Mouse (Mus musculus) gastrocnemius, postnatal 36 days (tissue): ENCODE measurements at regions not wholly inside any gene's neighbourhood (a gene's known extent, or its start where the extent isn't known, plus 50 kb on each side); places are given as distances from the start of the nearest gene placed in this dataset.

Experiments
- DNase-seq, 2 experiments: peaks; one replicate each; pipeline ENCODE4 v3.0.0; 2022
- intact Hi-C: fragments of 180-260 bp; cut with DNase I; formaldehyde crosslinking; loops from one replicate; pipeline ENCODE4 v1.15.1; 2025

GRCm38 (mm10) chr10:122515698-122516097 is 67.4 kb downstream of the Avpr1a start:
- no peak for DNase-seq
- intact Hi-C loops = no loop called here

DNA sequence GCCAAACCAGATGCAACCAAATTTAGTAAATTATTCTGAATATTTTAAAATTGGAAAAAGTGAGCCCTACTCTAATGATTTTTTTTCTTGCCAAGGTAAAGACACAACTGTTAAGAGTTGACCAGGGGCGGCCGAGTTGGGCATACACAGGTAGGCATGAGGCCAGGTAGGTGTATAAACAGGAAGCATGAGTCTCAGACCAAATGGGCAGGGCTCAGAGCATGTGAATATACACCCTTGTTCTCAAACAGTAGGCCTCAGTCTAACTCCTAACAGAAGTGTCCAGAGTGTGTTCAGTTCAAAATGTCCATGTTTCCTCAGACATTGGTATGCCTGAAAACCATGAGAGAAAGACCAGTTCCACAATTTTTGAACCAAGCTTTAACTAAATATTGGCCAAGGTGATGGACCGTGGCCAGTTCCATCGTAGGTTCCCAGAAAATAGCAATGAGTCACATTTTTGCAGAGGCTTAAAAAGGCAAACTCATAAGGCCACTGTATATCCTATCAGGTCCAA is 71.0 kb downstream of the Avpr1a start:
- intact Hi-C loops = no loop called here
- DNase-seq = no peak

GRCm38 (mm10) chr10:122519981-122520380 is 71.7 kb downstream of the Avpr1a start:
- DNase-seq = no peak
- intact Hi-C loops = no loop called here

DNA sequence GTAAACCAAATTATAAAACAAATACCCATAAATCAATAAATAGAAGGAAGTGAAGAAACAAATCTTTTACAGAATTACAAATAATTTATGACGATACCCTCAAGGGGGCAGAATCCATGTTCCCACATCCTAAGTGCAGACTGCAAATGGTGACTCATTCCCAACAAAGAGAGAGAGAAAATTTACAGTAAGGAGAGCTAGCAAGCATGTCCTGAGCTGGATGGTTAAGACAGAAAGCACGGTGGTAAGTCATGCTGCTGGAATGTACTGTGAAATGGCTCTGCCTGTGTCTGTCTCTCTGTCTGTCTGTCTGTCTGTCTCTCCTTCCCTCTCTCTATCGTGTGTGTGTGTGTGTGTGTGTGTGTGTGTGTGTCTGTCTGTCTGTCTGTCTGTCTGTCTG is 74.3 kb downstream of the Avpr1a start:
- no peak for DNase-seq
- intact Hi-C loops = no loop called here

DNA sequence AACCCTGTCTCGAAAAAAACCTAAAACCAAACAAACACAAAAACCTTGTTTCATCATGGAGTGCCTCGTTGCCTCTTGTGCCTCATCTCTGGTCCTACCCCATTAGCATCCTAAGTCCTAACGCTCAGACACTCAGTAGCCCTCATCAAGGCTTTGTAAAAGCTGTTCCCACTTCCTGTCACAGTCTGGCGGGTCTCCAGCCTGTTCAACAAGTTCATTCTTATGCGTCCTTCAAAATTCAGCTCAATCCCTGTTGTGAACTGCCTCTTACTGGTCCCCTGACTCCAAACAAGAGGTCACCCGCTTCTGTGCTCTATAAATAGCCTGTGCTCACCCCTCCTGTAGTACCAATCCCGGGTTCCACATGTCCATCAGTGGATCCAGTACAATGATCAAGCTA is 77.1 kb downstream of the Avpr1a start:
- no peak for DNase-seq
- intact Hi-C loops = loop anchor here (5.0 kb wide), 3 partner anchors 78 to 423 kb away; partner anchors contain the start of gene Avpr1a

- intact Hi-C loops = loop anchor here (5.0 kb wide), 3 partner anchors 79 to 424 kb away; partner anchors contain the start of gene Avpr1a
These were observed 77.5 kb downstream of the Avpr1a start for GRCm38 (mm10) chr10:122525807-122526206.

GRCm38 (mm10) chr10:122528222-122528621 is 79.9 kb downstream of the Avpr1a start:
- peak in 1 of 2 experiments; percentile 4 for DNase-seq
- intact Hi-C loops = loop anchor here (5.0 kb wide), 3 partner anchors 81 to 426 kb away; partner anchors contain the start of gene Avpr1a

More at GRCm38 (mm10) chr10:122525807-122526206, 77.5 kb downstream of the Avpr1a start:
- DNase-seq = no peak

- intact Hi-C loops = loop anchor here (5.0 kb wide), 3 partner anchors 82 to 427 kb away; partner anchors contain the start of gene Avpr1a
- no peak for DNase-seq
These were observed 80.8 kb downstream of the Avpr1a start for GRCm38 (mm10) chr10:122528973-122529703.

DNA sequence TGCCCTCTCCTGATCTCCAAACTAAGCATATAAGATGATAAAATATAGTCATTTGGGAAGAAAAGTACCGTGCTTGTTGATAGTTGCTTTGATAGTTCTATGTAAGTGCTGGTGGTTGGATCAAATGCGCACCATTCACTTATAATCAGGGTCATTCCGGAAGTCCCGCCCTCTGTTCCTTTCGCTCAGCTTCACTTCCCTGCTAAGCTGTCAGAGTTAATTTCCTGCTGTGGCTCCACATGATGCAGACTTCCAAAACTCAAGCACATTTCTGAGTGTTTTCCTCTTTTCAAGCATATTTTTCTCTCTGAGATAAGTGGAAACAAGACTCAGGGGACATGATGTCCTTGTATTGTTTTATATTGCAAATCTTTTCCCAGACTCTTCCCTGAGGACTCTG is 86.4 kb downstream of the Avpr1a start:
- intact Hi-C loops = no loop called here
- peak in 1 of 2 experiments; percentile 33 for DNase-seq

DNA sequence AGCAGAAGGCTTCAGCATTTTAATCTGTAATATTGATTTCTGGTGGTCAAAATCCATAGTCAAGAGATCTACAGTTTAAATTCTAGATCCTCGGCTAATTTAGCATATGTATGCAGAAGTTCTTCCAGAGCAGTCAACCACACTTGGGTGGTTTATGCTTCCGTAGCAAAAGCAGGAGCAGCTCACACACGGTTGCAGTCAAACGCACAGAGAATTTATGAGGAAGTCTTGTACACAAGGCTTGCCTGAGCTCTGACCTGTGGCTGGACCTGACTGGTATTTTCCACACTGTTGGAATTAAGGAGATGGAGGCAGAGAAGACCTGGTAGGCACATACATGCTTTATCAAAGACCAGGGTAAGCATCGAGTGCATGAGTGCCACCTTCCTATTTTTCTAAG is 86.8 kb downstream of the Avpr1a start:
- intact Hi-C loops = no loop called here
- DNase-seq = no peak

DNA sequence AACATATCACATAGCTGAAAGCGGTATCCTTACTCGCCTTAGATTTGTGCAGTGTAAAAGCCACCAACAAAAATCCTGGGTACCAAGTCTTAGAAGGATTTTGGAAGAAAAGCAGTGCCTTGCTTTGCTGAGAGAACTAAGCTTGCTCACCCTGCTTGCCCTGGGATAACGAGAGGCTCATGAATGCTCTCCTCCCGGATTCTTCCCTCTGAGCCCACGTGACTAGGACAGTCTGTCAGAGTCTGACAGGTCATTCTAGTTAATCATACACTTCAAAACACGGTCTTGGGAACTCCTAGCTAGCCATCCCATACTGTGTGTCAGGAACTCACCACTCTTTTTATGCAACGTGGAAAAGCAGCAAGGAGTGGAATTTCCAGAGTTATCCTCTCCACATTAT is 91.4 kb downstream of the Avpr1a start:
- DNase-seq = no peak
- intact Hi-C loops = no loop called here

DNA sequence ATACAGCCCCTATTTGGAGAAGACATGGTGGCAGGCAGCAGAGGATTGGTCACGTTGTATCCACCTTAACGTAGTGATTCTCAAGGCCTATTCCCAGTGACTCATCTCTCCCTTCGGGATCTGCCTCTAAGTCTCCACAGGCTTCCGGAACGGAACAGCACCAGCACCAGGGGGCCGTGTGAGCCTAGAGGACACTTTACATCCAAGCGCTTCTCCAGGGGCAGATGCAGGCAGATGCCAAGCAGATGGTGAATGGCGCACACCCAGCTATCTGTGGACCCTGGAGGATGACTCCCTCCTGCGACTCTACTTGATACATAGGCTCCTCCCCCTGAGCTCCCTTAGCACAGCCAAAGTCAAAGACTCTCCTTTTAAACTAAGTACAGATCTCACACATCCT is 94.3 kb downstream of the Avpr1a start:
- DNase-seq = no peak
- intact Hi-C loops = no loop called here

- intact Hi-C loops = no loop called here
- peak in 1 of 2 experiments; percentile 37 for DNase-seq
These were observed 95.9 kb downstream of the Avpr1a start for GRCm38 (mm10) chr10:122544096-122544720.

- DNase-seq = no peak
- intact Hi-C loops = no loop called here
These were observed 96.7 kb downstream of the Avpr1a start for GRCm38 (mm10) chr10:122545029-122545428.

- intact Hi-C loops = loop anchor here (10.0 kb wide), 2 partner anchors 453 to 553 kb away; no protein-coding TSS in a partner anchor
- no peak for DNase-seq
These were observed 103.3 kb downstream of the Avpr1a start for GRCm38 (mm10) chr10:122551586-122551985.

DNA sequence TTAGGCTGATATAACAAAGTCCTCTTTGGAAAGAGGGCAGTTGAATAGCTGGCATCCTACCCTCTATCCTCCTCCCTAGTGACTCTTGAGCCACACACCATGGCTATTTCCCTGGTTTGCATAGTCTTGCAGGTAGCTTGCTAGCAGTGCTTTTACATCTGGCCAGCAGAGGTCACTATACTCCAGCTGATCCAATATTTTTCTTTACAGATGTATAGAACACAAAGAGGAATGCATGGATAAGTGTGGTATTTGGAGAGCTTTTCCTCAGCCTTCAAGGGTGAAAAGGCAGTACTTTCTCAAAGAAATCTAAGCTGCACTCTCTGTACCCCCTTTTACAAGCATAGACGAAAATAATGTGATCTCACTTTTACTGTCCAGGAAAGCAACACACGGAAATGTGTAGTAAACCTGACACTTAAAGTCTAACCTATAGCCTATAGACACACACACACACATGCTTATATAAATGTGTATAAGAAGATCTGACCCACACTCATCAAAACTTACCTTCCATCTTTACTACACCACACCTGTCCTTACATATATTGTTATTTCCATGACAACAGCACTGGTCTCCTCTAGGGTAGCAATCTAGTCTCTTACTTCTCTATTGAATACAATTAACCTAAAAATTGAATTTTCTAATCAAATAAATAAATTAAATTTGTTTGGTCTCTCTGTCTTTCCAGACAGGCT is 105.0 kb downstream of the Avpr1a start:
- intact Hi-C loops = loop anchor here (10.0 kb wide), 2 partner anchors 452 to 552 kb away; no protein-coding TSS in a partner anchor
- no peak for DNase-seq

GRCm38 (mm10) chr10:122553851-122554250 is 105.6 kb downstream of the Avpr1a start:
- DNase-seq = no peak
- intact Hi-C loops = loop anchor here (10.0 kb wide), 2 partner anchors 451 to 551 kb away; no protein-coding TSS in a partner anchor

- DNase-seq = no peak
- intact Hi-C loops = loop anchor here (5.0 to 10.0 kb wide), 3 partner anchors 224 to 546 kb away; no protein-coding TSS in a partner anchor
These were observed 110.4 kb downstream of the Avpr1a start for GRCm38 (mm10) chr10:122558660-122559059.

GRCm38 (mm10) chr10:122560001-122560695 is 111.8 kb downstream of the Avpr1a start:
- intact Hi-C loops = no loop called here

GRCm38 (mm10) chr10:122561924-122562323 is 113.6 kb downstream of the Avpr1a start:
- DNase-seq = no peak
- intact Hi-C loops = no loop called here

More at GRCm38 (mm10) chr10:122560001-122560695, 111.8 kb downstream of the Avpr1a start:
- DNase-seq = no peak
